Mouse (Mus musculus): ENCODE measurements around the gene Cebpb. TPM values are rescaled to one million over a fixed set of nuclear protein-coding genes. Genes with fewer than 3 reads are reported as not detected.
A peak's percentile ranks its signal among the peaks of the same experiment; 100 is the strongest.

Cebpb gene
- polyA plus RNA-seq, 1 experiment: 386 TPM

GRCm38 (mm10) chr2:167649290-167650032, 39.3 kb upstream of the Cebpb start:
- no peak for TF ChIP-seq CTCF (IDR thresholded peaks at IDR 0.05; ENCODE audit: extremely low read depth, insufficient read length, insufficient replicate concordance, low read depth, low read length)
- no peak for TF ChIP-seq POLR2A (IDR thresholded peaks at IDR 0.05; ENCODE audit: low read depth, low read length)
- Histone ChIP-seq H3K36me3 (ENCODE audit: control insufficient read depth, insufficient read depth, low read length) (0 out of 2 replicates have a peak, but pooled peaks cover 2% of the 10 kb centered on the region), H3K4me3 (ENCODE audit: low read depth, low read length) (no peak overlapping the region), H3K27me3 (ENCODE audit: control insufficient read depth, insufficient read depth, low read length) (peaks cover 14% of the 10 kb centered on the region; the same call in 1 of the 2 replicates), H3K4me1 (ENCODE audit: control insufficient read depth, insufficient read depth, insufficient read length, low read length) (no peaks in the 10 kb centered on the region), H3K27ac (ENCODE audit: insufficient read depth, low read depth, low read length) (no peak overlapping the region)
- WGBS: 81% methylated on average over 12 of the region's 12 CpGs

GRCm38 (mm10) chr2:167651622-167652021, 37.1 kb upstream of the Cebpb start:
- Histone ChIP-seq H3K27ac (ENCODE audit: insufficient read depth, low read depth, low read length) (no peak overlapping the region), H3K27me3 (ENCODE audit: control insufficient read depth, insufficient read depth, low read length) (peaks cover 14% of the 10 kb centered on the region; the same call in 1 of the 2 replicates), H3K4me1 (ENCODE audit: control insufficient read depth, insufficient read depth, insufficient read length, low read length) (no peaks in the 10 kb centered on the region), H3K36me3 (ENCODE audit: control insufficient read depth, insufficient read depth, low read length) (no peaks in the 10 kb centered on the region), H3K4me3 (ENCODE audit: low read depth, low read length) (no peak overlapping the region)
- no peak for TF ChIP-seq CTCF (IDR thresholded peaks at IDR 0.05; ENCODE audit: extremely low read depth, insufficient read length, insufficient replicate concordance, low read depth, low read length)
- no peak for TF ChIP-seq POLR2A (IDR thresholded peaks at IDR 0.05; ENCODE audit: low read depth, low read length)
- 91% methylated on average over 9 of the region's 9 CpGs for WGBS

- Histone ChIP-seq H3K4me1 (ENCODE audit: control insufficient read depth, insufficient read depth, insufficient read length, low read length) (no peaks in the 10 kb centered on the region), H3K36me3 (ENCODE audit: control insufficient read depth, insufficient read depth, low read length) (no peaks in the 10 kb centered on the region), H3K4me3 (ENCODE audit: low read depth, low read length) (no peak overlapping the region), H3K27ac (ENCODE audit: insufficient read depth, low read depth, low read length) (no peak overlapping the region), H3K27me3 (ENCODE audit: control insufficient read depth, insufficient read depth, low read length) (peaks cover 9% of the 10 kb centered on the region; the same call in 1 of the 2 replicates)
- WGBS: 33% methylated on average over 7 of the region's 7 CpGs
- no peak for TF ChIP-seq POLR2A (IDR thresholded peaks at IDR 0.05; ENCODE audit: low read depth, low read length)
- TF ChIP-seq CTCF (IDR thresholded peaks at IDR 0.05; ENCODE audit: extremely low read depth, insufficient read length, insufficient replicate concordance, low read depth, low read length): no peak
Observed at GRCm38 (mm10) chr2:167652694-167653093, 36.0 kb upstream of the Cebpb start.

- WGBS: 90% methylated on average over 10 of the region's 10 CpGs
- no peak overlapping the region for H3K4me3 ChIP-seq (ENCODE audit: low read depth, low read length)
- H3K27ac ChIP-seq (ENCODE audit: insufficient read depth, low read depth, low read length): no peak overlapping the region
- peaks cover 9% of the 10 kb centered on the region; the same call in 1 of the 2 replicates for H3K27me3 ChIP-seq (ENCODE audit: control insufficient read depth, insufficient read depth, low read length)
- H3K4me1 ChIP-seq (ENCODE audit: control insufficient read depth, insufficient read depth, insufficient read length, low read length): peaks cover 6% of the 10 kb centered on the region
- TF ChIP-seq POLR2A (IDR thresholded peaks at IDR 0.05; ENCODE audit: low read depth, low read length) (no peak), CTCF (IDR thresholded peaks at IDR 0.05; ENCODE audit: extremely low read depth, insufficient read length, insufficient replicate concordance, low read depth, low read length) (no peak)
- H3K36me3 ChIP-seq (ENCODE audit: control insufficient read depth, insufficient read depth, low read length): no peaks in the 10 kb centered on the region
Observed at GRCm38 (mm10) chr2:167654911-167655600, 33.7 kb upstream of the Cebpb start.

GRCm38 (mm10) chr2:167656629-167657478, 31.9 kb upstream of the Cebpb start:
- Histone ChIP-seq H3K27me3 (ENCODE audit: control insufficient read depth, insufficient read depth, low read length) (peaks cover 13% of the 10 kb centered on the region; the same call in 1 of the 2 replicates), H3K36me3 (ENCODE audit: control insufficient read depth, insufficient read depth, low read length) (no peaks in the 10 kb centered on the region), H3K27ac (ENCODE audit: insufficient read depth, low read depth, low read length) (peak overlapping the region; percentile 85), H3K4me3 (ENCODE audit: low read depth, low read length) (peak overlapping the region; percentile 39), H3K4me1 (ENCODE audit: control insufficient read depth, insufficient read depth, insufficient read length, low read length) (peaks cover 16% of the 10 kb centered on the region)
- WGBS: 71% methylated on average over 16 of the region's 16 CpGs
- TF ChIP-seq POLR2A (IDR thresholded peaks at IDR 0.05; ENCODE audit: low read depth, low read length) (peak; percentile 25; the same call in 1 of the 2 replicates), CTCF (IDR thresholded peaks at IDR 0.05; ENCODE audit: extremely low read depth, insufficient read length, insufficient replicate concordance, low read depth, low read length) (no peak)

- no peak overlapping the region for H3K4me3 ChIP-seq (ENCODE audit: low read depth, low read length)
- no peaks in the 10 kb centered on the region for H3K36me3 ChIP-seq (ENCODE audit: control insufficient read depth, insufficient read depth, low read length)
- 94% methylated on average over 4 of the region's 4 CpGs for WGBS
- TF ChIP-seq CTCF (IDR thresholded peaks at IDR 0.05; ENCODE audit: extremely low read depth, insufficient read length, insufficient replicate concordance, low read depth, low read length) (no peak), POLR2A (IDR thresholded peaks at IDR 0.05; ENCODE audit: low read depth, low read length) (no peak)
- peaks cover 21% of the 10 kb centered on the region for H3K4me1 ChIP-seq (ENCODE audit: control insufficient read depth, insufficient read depth, insufficient read length, low read length)
- H3K27me3 ChIP-seq (ENCODE audit: control insufficient read depth, insufficient read depth, low read length): peaks cover 13% of the 10 kb centered on the region; the same call in 1 of the 2 replicates
- no peak overlapping the region for H3K27ac ChIP-seq (ENCODE audit: insufficient read depth, low read depth, low read length)
Observed at GRCm38 (mm10) chr2:167657973-167658372, 30.7 kb upstream of the Cebpb start.

Measured in small intestine, adult 2 months (tissue).